Mouse (Mus musculus) urinary bladder, postnatal 36 days (tissue): ENCODE results near the gene Pltp.
"Not testable (repeated sequence)": the region's sequence is repeated elsewhere in the genome, so short reads cannot be mapped to it uniquely, and the experiment has no call there.

Source experiments
- DNase-seq, 2 experiments: peaks; one replicate each; pipeline ENCODE4 v3.0.0; 2022; ENCODE audit warnings: low spot score in 2 of 2, mixed read lengths in 1 of 2

Pltp gene

DNA sequence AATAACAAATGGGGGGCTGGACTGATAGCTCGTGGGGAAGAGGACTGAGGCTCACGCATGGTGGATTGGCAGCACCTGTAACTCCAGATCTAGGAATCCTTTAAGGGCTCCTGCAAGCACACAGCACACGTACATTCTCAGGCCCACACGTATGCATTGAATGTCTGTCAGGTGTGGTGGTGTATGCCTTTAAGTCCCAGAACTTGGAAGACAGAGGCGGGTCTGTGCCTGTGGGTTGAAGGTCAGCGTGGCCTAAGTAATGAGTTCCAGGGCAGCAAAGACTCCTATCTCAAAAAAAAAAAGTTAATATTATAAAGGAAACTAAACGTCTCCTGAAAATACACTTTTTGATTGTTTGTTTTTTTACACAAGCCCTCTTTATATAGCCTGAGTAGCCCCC, 50.9 kb downstream of the Pltp start:
- DNase-seq: no peak

DNA sequence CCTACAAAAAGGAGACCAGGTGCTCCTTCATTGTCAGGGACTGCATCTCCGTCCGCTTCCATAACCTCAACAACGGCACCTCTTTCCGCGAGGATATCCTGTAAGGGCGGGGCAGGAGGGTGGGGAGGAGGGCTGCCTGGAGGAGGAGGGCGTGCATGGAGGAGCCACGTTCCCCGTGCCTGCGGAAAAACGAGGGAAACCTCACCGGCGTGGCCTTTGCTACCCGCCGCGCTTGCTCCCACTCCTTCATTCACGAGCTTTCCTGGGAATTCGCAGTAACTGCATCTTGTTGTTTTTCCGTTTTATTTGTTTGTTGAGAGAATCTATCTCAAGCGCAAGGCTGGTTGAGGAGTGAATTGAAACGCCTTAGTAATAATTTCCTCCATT, 52.2 kb downstream of the Pltp start:
- DNase-seq: no peak

DNA sequence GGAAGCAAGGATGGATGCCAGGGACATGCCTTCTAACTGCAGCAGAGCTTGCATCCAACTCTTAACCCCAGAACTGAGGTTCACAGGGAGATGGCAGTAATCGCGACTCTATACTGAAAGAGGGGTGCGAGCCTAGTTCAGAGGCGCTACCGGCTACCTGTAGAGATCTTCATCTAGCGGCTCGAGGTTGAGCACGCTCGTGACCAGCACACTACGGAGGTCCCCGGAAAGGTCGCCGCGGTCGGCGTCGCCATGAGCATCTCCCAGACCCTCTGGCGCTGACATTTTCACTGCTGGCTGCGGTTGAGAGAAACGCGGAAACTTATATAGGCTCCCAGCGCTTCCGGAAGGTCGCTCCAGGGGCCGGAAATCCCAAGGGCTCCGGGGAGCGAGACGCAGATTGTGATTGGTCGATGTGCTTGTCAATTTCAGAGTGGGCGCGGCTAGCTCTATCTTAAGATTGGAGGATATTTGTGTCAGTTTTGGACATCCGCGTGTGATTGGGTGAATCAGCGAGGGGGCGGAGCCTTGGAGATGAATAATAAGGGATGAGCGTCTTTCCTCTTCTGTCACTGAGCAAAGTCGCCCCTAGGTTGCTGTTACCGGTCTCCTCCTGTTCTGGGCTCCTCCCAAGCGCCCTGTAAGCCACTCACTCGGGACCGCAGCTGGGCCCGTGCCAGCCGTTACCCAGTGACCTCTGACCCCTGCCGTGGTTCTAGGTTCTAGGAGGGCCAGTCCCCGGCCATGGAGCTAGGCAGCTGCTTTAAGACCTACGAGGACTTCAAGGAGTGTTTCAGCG, 52.8 kb downstream of the Pltp start, which contains the start of the genes Acot8 and Zswim3:
Gene Acot8, minus strand, starts transcription at position 350 of the 799 bp plus-strand sequence.
Gene Zswim3, plus strand, starts transcription at position 566 of the 799 bp plus-strand sequence.
- DNase-seq: peak; percentile 98 to 99

DNA sequence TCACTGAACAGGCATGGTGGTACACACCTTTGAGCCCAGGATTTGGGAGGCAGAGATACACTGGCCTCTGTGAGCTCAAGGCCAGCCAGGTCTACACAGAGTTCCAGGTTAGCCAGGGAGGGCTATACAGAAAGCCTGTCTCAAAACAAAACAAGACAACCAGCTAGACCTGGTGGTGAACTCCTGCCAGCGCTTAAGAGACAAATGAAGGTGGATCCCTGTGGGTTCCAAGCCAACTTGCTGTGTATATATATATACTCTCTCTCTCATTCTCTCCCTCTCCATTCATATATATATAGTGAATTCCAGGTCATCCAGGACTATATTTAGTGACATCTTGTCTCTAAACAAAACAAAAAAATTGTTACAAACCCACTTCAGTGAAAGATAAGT, 53.6 kb downstream of the Pltp start:
- no peak for DNase-seq

DNA sequence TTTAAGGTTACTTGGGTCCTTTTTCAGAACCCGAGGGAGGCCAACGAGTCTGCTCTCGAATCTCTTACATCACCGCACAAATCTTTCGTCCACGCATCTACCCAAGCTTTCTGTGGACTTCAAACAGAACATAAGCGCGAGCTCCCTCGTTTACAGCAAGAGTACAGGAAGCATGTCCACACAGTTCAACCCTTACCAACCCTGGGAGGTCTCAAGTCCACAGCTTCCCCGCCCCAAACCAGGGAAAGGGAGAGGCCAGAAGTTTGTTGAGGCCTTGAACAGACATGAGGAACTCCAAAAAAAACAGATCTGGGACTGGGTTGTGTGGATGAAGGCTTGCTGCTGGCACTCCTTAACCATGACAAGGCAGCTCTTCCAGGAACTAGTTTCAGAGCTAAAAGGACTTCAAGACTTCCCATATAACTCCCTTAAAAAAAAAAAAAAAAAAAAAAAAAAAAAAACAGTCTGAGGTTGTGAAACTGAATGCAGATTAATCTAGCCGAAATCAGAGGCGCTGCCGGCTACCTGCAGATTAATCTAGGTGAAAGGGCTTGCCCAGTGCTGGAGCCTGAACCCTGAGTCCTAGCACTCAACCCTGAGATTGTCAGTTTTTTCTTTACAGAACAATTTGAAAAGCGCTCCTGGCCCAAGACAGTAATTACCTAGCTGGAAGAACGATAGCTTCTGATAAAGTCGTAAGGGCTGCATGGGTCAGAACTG, 54.1 kb downstream of the Pltp start:
- no peak for DNase-seq

DNA sequence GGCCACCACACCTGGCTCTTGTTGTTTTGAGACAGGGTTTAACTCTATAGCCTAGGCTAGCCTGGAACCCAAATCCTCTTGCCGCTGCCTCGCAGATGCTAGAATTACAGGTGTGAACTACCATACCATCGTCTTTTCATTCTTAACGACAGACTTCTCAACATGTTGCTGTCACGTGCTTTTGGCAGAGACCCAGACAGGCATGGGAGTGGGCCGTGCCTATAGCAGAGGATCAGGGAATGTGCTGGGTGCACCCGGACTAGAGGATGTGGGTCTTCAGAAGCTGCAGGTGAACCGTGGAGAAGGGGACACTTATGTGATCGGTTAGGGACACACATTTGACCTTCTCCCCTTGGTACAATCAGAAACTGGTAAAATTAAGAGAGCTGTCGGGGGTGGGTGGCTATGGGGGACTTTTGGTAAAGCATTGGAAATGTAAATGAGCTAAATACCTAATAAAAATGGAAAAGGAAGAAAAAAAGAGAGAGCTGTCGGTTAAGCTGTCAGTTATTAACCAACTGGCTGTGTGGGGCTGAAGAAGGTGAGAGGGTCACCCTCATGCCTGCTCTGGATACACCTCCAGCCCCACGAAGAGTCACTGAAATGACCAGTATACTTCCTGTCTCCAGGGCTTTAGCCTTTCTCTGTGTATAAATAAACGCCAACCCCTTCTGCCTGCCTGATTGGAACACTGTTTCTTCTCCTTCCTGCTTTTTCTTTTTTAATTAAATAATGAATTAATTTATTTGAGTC, 57.1 kb downstream of the Pltp start:
- no peak for DNase-seq

DNA sequence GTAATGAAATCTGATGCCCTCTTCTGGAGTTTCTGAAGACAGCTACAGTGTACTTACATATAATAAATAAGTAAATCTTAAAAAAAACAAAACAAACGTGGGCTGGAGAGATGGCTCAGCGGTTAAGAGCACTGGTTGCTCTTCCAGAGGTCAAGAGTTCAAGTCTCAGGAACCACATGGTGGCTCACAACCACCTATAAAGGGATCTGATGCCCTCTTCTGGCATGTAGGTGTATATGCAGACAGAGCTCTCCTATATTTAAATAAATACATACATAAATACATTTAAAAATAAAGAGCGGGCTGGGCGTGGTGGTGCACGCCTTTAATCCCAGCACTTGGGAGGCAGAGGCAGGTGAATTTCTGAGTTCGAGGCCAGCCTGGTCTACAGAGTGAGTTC, 59.0 kb downstream of the Pltp start:
- DNase-seq: not testable (repeated sequence)

DNA sequence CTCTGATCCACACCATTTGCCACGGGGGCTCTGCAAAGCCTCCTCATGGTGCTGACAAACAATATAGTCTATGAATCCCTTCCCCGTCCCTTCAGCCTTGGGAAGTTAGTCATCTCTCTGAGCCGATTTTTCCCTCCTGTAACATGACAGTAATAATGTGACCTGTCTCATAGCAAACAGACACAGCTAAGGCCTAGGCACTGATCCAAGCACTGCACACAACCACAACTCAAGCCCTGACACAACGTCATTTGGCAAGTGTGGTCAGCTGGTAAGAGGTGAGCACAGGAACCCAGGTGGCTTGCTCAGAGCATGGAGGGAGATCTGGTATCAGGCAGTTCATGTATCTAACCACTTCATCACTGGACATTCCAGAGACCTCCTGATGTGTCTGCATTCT, 61.6 kb downstream of the Pltp start:
- no peak for DNase-seq

DNA sequence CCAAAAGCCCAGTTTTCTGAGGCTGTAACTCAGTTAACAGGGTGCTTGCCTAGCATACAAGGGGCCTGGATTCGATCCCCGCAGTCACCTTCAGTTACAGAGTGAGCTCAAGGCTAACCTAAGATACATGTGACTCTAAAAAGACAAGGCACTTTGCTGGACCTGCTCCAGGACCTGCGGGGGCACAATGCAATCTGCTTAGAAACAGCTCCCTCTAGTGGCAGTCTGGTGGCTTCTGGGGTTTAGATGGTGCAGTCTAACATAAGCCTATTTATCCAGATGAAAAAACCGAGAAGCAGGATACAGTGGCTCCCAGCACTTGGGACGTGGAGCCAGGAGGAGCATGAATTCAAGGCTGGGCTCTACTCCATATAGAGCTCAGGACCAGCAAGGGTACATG, 63.2 kb downstream of the Pltp start:
- peak in 1 of 2 experiments; percentile 74 for DNase-seq

DNA sequence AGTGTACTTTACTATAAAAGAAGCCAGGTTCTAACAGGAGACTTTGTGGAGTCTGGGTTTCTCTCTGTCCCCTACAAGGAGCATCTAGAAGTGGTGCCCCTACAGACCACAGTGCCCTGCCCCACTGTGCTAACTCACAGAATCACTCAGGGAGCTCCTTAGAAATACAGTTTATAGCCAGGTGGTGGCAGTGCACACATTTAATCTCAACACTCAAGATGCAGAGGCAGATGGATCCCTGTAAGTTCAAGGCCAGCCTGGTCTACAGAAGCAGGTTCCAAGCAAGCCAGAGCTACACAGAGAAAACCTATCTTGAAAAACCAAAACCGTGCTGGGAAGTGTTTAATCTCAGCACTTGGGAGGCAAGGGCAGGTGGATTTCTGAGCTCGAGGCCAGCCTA, 63.7 kb downstream of the Pltp start:
- DNase-seq: no peak

DNA sequence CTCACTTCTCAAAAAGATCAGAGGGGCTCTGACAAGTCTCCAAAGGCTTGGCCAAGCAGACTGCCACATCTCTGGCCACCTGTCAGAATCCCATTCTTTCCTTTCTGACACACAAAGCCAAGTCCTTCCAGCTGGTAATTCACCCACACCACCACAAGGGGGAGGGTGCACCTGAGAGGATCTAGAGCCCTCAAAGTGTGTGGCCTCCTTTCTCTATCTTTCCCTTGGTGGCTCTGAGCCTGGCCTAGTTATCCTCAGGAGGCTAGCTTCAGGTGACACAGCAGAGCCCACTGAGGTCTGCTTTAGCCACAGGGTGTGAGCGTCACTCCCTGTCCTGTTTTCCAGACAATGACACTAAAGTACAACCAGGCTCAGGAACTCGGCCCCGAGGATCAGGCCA, 64.3 kb downstream of the Pltp start:
- DNase-seq: no peak

DNA sequence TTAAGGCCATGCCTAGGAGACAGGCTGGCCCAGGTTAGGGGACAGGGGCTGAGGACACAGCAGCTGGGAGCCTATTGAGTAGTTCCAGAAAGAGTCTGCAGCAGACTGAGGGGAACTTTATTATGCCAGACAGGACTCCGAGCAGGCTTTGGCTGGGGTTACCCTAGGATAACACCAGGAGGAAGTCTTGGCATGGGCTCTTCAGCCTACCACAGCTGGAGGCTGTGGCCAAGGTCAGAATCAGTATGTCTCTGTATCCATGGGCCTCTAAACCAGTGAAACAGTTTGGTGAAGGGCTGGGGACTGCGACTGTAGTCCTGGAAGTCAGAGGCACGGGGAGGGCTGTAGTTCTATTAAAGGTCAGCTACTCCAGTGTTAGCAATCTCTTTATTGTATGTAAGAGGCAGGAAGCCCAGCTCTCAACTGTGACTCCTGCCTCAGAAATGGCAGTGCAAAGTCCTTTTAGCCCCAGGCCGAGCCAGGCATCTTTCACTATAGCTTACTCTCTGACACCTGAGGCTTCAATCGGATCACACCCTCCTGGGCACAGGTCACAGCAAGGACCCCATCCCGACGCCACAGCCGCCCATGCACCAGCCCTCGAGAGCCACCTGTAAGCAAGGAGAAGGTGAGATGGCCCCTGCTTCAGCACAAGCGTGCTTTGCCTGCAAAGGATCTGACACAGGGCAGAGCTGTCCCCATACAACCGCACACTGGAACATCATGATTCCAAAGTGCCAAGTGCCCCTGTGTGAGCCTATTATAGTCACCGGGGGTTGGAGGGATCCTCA, 64.9 kb downstream of the Pltp start:
- DNase-seq: no peak

DNA sequence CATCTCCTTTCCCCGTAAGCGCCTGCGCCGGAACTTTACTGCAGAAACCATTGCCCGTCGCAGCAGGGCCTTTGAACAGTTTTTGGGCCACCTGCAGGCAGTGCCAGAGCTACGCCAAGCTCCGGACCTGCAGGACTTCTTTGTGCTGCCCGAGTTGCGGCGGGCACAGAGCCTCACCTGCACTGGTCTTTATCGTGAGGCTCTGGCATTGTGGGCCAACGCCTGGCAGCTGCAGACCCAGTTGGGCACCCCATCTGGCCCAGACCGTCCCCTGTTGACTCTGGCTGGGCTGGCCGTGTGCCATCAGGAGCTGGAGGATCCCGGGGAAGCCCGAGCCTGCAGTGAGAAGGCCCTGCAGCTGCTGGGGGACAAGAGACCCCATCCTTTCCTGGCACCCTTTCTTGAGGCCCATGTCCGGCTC, 65.7 kb downstream of the Pltp start:
- DNase-seq: no peak

DNA sequence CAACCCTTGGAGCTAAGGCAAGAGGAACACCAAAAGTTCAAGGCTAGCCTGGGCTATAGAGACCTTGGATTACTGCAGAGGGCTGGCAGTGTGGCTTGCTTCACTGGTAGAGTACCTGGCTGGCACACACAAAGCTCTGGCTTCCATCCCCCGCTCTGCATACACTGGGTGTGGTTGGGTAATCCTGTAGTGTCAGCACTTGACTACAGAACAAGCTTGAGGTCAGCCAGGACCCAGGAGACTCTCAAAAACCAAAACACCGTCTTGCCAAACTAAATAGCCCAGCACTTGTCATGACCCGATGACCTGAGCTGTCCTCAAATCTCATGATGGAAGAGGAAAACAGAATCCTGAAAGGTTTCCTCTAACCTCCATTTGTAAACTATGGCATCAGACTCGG, 67.1 kb downstream of the Pltp start:
- peak in 1 of 2 experiments; percentile 49 for DNase-seq
